Mouse (Mus musculus) CH12.LX (cell line): ENCODE measurements around the gene Ccdc88a.

Source experiments
- CTCF ChIP-seq, 2 experiments: IDR thresholded peaks in 1 of 2; conservative IDR thresholded peaks in 1 of 2; 2 replicates each; pipeline ENCODE4 v1.5.1; 2011 to 2012; ENCODE audit warnings: low read depth in 2 of 2, low read length in 2 of 2, improper control_type of control experiment in 1 of 2, inconsistent platforms in 1 of 2, mild to moderate bottlenecking in 1 of 2, moderate library complexity in 1 of 2
- ETS1 ChIP-seq: conservative IDR thresholded peaks from 2 replicates; pipeline ENCODE4 v1.6.1; 2012; ENCODE audit warnings: low read depth, mild to moderate bottlenecking, inconsistent platforms, low read length, improper control_type of control experiment, moderate library complexity
- MAZ ChIP-seq: IDR thresholded peaks from 2 replicates; pipeline ENCODE4 v1.6.1; 2012; ENCODE audit warnings: low read depth, mild to moderate bottlenecking, inconsistent platforms, low read length, improper control_type of control experiment, moderate library complexity
- POLR2A ChIP-seq: IDR thresholded peaks from 2 replicates; pipeline ENCODE4 v1.6.1; 2011; ENCODE audit warnings: low read depth, mild to moderate bottlenecking, improper control_type of control experiment, low read length
- POLR2AphosphoS2 ChIP-seq: IDR thresholded peaks from 2 replicates; pipeline ENCODE4 v1.6.1; 2011; ENCODE audit warnings: low read depth, low read length, improper control_type of control experiment

DNA sequence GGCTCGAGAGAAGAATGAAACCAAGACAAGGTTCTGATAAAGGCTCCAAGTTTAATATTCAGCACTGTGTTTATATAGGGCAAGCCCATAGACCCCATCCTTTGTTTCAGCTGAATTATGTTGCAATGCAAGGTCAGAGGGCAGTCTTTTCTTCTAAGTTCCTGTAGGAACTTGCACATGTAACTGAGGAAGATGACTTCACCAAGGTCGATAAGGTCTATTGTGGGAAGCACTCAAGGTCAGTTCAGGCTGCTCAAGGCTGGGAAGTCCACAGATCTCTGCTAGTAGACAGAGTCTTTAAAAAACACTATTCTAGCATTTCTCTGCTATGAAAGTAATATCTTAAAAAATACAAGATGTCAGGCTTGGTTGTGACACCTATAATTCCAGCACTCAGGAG, 38.0 kb upstream of the Ccdc88a start:
- no peak for TF ChIP-seq POLR2A
- TF ChIP-seq CTCF (conservative IDR thresholded peaks at IDR 0.05 in 1 of 2, IDR thresholded peaks at IDR 0.05 in 1 of 2; ENCODE audit: low read depth in 2 of 2, low read length in 2 of 2) = no peak
- TF ChIP-seq POLR2AphosphoS2 = no peak
- TF ChIP-seq MAZ = no peak
- no peak for TF ChIP-seq ETS1
